Mouse (Mus musculus): ENCODE results near the gene Zbtb4. TPM values are rescaled to one million over a fixed set of nuclear protein-coding genes. Genes with fewer than 3 reads are reported as not detected.

The Zbtb4 gene
- polyA plus RNA-seq, 1 experiment from 2014 or later = 1.2 TPM

Other genes with a start within 250 kb of the Zbtb4 start
- 2.0 and 2.6 TPM in 2 replicates for gene Dnah2, start 216.8 kb upstream of the Zbtb4 start, polyA plus RNA-seq (2016; fragmentation: Nextera tagmentation; extraction: Ambion mirVana)
- gene Efnb3, start 205.7 kb upstream of the Zbtb4 start, polyA plus RNA-seq (2016; fragmentation: Nextera tagmentation; extraction: Ambion mirVana) = 61.9 and 67.2 TPM in 2 replicates
- 40.6 and 41.4 TPM in 2 replicates for gene Wrap53, start 185.7 kb upstream of the Zbtb4 start, polyA plus RNA-seq (2016; fragmentation: Nextera tagmentation; extraction: Ambion mirVana)
- 166 and 173 TPM in 2 replicates for gene Trp53, start 185.6 kb upstream of the Zbtb4 start, polyA plus RNA-seq (2016; fragmentation: Nextera tagmentation; extraction: Ambion mirVana)
- 7.5 and 7.8 TPM in 2 replicates for gene Atp1b2, start 160.0 kb upstream of the Zbtb4 start, polyA plus RNA-seq (2016; fragmentation: Nextera tagmentation; extraction: Ambion mirVana)
- gene Shbg, start 148.0 kb upstream of the Zbtb4 start, polyA plus RNA-seq (2016; fragmentation: Nextera tagmentation; extraction: Ambion mirVana) = not detected in 2 replicates
- 15.4 and 24.5 TPM in 2 replicates for gene Sat2, start 143.9 kb upstream of the Zbtb4 start, polyA plus RNA-seq (2016; fragmentation: Nextera tagmentation; extraction: Ambion mirVana)
- 37.9 and 47.4 TPM in 2 replicates for gene Fxr2, start 132.9 kb upstream of the Zbtb4 start, polyA plus RNA-seq (2016; fragmentation: Nextera tagmentation; extraction: Ambion mirVana)
- gene Sox15, start 110.6 kb upstream of the Zbtb4 start, polyA plus RNA-seq (2016; fragmentation: Nextera tagmentation; extraction: Ambion mirVana) = 0.37 TPM in 1 of 2 replicates, not detected in the other
- 80.6 and 88.3 TPM in 2 replicates for gene Mpdu1, start 103.3 kb upstream of the Zbtb4 start, polyA plus RNA-seq (2016; fragmentation: Nextera tagmentation; extraction: Ambion mirVana)
- gene Cd68, start 99.8 kb upstream of the Zbtb4 start, polyA plus RNA-seq (2016; fragmentation: Nextera tagmentation; extraction: Ambion mirVana) = 7.2 and 8.7 TPM in 2 replicates
- 740 and 935 TPM in 2 replicates for gene Eif4a1, start 93.5 kb upstream of the Zbtb4 start, polyA plus RNA-seq (2016; fragmentation: Nextera tagmentation; extraction: Ambion mirVana)
- gene Senp3, start 83.8 kb upstream of the Zbtb4 start, polyA plus RNA-seq (2016; fragmentation: Nextera tagmentation; extraction: Ambion mirVana) = 116 and 122 TPM in 2 replicates
- 0.14 and 0.30 TPM in 2 replicates for gene Tnfsf13, start 80.1 kb upstream of the Zbtb4 start, polyA plus RNA-seq (2016; fragmentation: Nextera tagmentation; extraction: Ambion mirVana)
- 2.2 and 2.3 TPM in 2 replicates for gene Tnfsf12, start 70.1 kb upstream of the Zbtb4 start, polyA plus RNA-seq (2016; fragmentation: Nextera tagmentation; extraction: Ambion mirVana)
- gene Tnfsfm13, start 69.8 kb upstream of the Zbtb4 start, polyA plus RNA-seq (2016; fragmentation: Nextera tagmentation; extraction: Ambion mirVana) = 0.82 and 0.85 TPM in 2 replicates
- gene Polr2a, start 7.3 kb upstream of the Zbtb4 start, polyA plus RNA-seq (2016; fragmentation: Nextera tagmentation; extraction: Ambion mirVana) = 31.1 and 37.9 TPM in 2 replicates
- 0.50 TPM in 1 of 2 replicates, not detected in the other for gene Slc35g3, start 3.9 kb upstream of the Zbtb4 start, polyA plus RNA-seq (2016; fragmentation: Nextera tagmentation; extraction: Ambion mirVana)
- gene Chrnb1, start 30.0 kb downstream of the Zbtb4 start, polyA plus RNA-seq (2016; fragmentation: Nextera tagmentation; extraction: Ambion mirVana) = 1.6 and 2.2 TPM in 2 replicates
- gene Fgf11, start 35.9 kb downstream of the Zbtb4 start, polyA plus RNA-seq (2016; fragmentation: Nextera tagmentation; extraction: Ambion mirVana) = 0.76 and 1.8 TPM in 2 replicates
- 1.3 and 1.5 TPM in 2 replicates for gene Tmem102, start 39.7 kb downstream of the Zbtb4 start, polyA plus RNA-seq (2016; fragmentation: Nextera tagmentation; extraction: Ambion mirVana)
- gene Gm39566, start 49.4 kb downstream of the Zbtb4 start, polyA plus RNA-seq (2016; fragmentation: Nextera tagmentation; extraction: Ambion mirVana) = not detected in 2 replicates
- gene Spem2, start 52.6 kb downstream of the Zbtb4 start, polyA plus RNA-seq (2016; fragmentation: Nextera tagmentation; extraction: Ambion mirVana) = not detected in 2 replicates
- 0.34 TPM in 1 of 2 replicates, not detected in the other for gene Spem1, start 56.3 kb downstream of the Zbtb4 start, polyA plus RNA-seq (2016; fragmentation: Nextera tagmentation; extraction: Ambion mirVana)
- 5.8 and 9.1 TPM in 2 replicates for gene Nlgn2, start 71.9 kb downstream of the Zbtb4 start, polyA plus RNA-seq (2016; fragmentation: Nextera tagmentation; extraction: Ambion mirVana)
- 312 and 362 TPM in 2 replicates for gene Tmem256, start 72.6 kb downstream of the Zbtb4 start, polyA plus RNA-seq (2016; fragmentation: Nextera tagmentation; extraction: Ambion mirVana)
- 85.3 and 88.7 TPM in 2 replicates for gene Plscr3, start 80.5 kb downstream of the Zbtb4 start, polyA plus RNA-seq (2016; fragmentation: Nextera tagmentation; extraction: Ambion mirVana)
- gene Tnk1, start 92.8 kb downstream of the Zbtb4 start, polyA plus RNA-seq (2016; fragmentation: Nextera tagmentation; extraction: Ambion mirVana) = 0.77 and 1.7 TPM in 2 replicates
- gene Tmem95, start 112.1 kb downstream of the Zbtb4 start, polyA plus RNA-seq (2016; fragmentation: Nextera tagmentation; extraction: Ambion mirVana) = not detected in 2 replicates
- gene Kctd11, start 115.5 kb downstream of the Zbtb4 start, polyA plus RNA-seq (2016; fragmentation: Nextera tagmentation; extraction: Ambion mirVana) = 5.2 and 6.8 TPM in 2 replicates
- 1.2 and 1.4 TPM in 2 replicates for gene Acap1, start 129.6 kb downstream of the Zbtb4 start, polyA plus RNA-seq (2016; fragmentation: Nextera tagmentation; extraction: Ambion mirVana)
- 11.4 and 15.2 TPM in 2 replicates for gene 2810408A11Rik, start 135.1 kb downstream of the Zbtb4 start, polyA plus RNA-seq (2016; fragmentation: Nextera tagmentation; extraction: Ambion mirVana)
- 12.5 and 13.4 TPM in 2 replicates for gene Neurl4, start 135.2 kb downstream of the Zbtb4 start, polyA plus RNA-seq (2016; fragmentation: Nextera tagmentation; extraction: Ambion mirVana)
- 96.8 and 105 TPM in 2 replicates for gene Gps2, start 148.0 kb downstream of the Zbtb4 start, polyA plus RNA-seq (2016; fragmentation: Nextera tagmentation; extraction: Ambion mirVana)
- 2,350 and 2,667 TPM in 2 replicates for gene Eif5a, start 156.0 kb downstream of the Zbtb4 start, polyA plus RNA-seq (2016; fragmentation: Nextera tagmentation; extraction: Ambion mirVana)
- 2.8 and 2.9 TPM in 2 replicates for gene Ybx2, start 169.9 kb downstream of the Zbtb4 start, polyA plus RNA-seq (2016; fragmentation: Nextera tagmentation; extraction: Ambion mirVana)
- 11.0 and 13.0 TPM in 2 replicates for gene Slc2a4, start 182.3 kb downstream of the Zbtb4 start, polyA plus RNA-seq (2016; fragmentation: Nextera tagmentation; extraction: Ambion mirVana)
- gene Cldn7, start 198.9 kb downstream of the Zbtb4 start, polyA plus RNA-seq (2016; fragmentation: Nextera tagmentation; extraction: Ambion mirVana) = 14.6 and 37.6 TPM in 2 replicates
- 22.6 and 25.7 TPM in 2 replicates for gene Ctdnep1, start 215.2 kb downstream of the Zbtb4 start, polyA plus RNA-seq (2016; fragmentation: Nextera tagmentation; extraction: Ambion mirVana)
- gene Elp5, start 216.6 kb downstream of the Zbtb4 start, polyA plus RNA-seq (2016; fragmentation: Nextera tagmentation; extraction: Ambion mirVana) = 156 and 167 TPM in 2 replicates
- 421 and 580 TPM in 2 replicates for gene Gabarap, start 225.2 kb downstream of the Zbtb4 start, polyA plus RNA-seq (2016; fragmentation: Nextera tagmentation; extraction: Ambion mirVana)
- 93.7 and 98.1 TPM in 2 replicates for gene Phf23, start 229.9 kb downstream of the Zbtb4 start, polyA plus RNA-seq (2016; fragmentation: Nextera tagmentation; extraction: Ambion mirVana)
- 50.3 and 51.8 TPM in 2 replicates for gene Dvl2, start 234.7 kb downstream of the Zbtb4 start, polyA plus RNA-seq (2016; fragmentation: Nextera tagmentation; extraction: Ambion mirVana)
- gene Acadvl, start 249.5 kb downstream of the Zbtb4 start, polyA plus RNA-seq (2016; fragmentation: Nextera tagmentation; extraction: Ambion mirVana) = 44.9 and 51.7 TPM in 2 replicates

Measured in hindbrain, embryonic 10.5 days (tissue).